Mouse (Mus musculus) kidney, embryonic 16.5 days (tissue): ENCODE measurements around the gene Gns. TPM values are rescaled to one million over a fixed set of nuclear protein-coding genes. Genes with fewer than 3 reads are reported as not detected.
A peak's percentile ranks its signal among the peaks of the same experiment; 100 is the strongest.

ENCODE experiments used
- ATAC-seq: fragments of 200-750 bp; cut with Nextera tagmentation; 2 replicates; pipeline ENCODE4 v1.8.0; 2017; ENCODE audit warnings: moderate TSS enrichment; ENCODE audit not compliant: low FRiP score, low TSS enrichment
- H3K27ac ChIP-seq: fragments of 300-500 bp; sonication (generic); 2 replicates; pipeline ENCODE4 v1.5.1; 2014; ENCODE audit warnings: low read length
- H3K27me3 ChIP-seq: fragments of 300-500 bp; sonication (generic); 2 replicates; pipeline ENCODE4 v1.6.1; 2014; ENCODE audit warnings: low read length, control low read depth, mixed read lengths; ENCODE audit not compliant: insufficient read depth
- H3K36me3 ChIP-seq: fragments of 300-500 bp; sonication (generic); 2 replicates; pipeline ENCODE4 v1.6.1; 2014; ENCODE audit warnings: low read length, control low read depth, mixed read lengths; ENCODE audit not compliant: insufficient read depth
- H3K4me1 ChIP-seq: fragments of 300-500 bp; sonication (generic); 2 replicates; pipeline ENCODE4 v1.6.1; 2014; ENCODE audit warnings: low read length, control low read depth, mixed read lengths; ENCODE audit not compliant: insufficient read depth
- H3K4me2 ChIP-seq: fragments of 300-500 bp; sonication (generic); replicated peaks from 2 replicates; pipeline ENCODE4 v1.6.1; 2014; ENCODE audit warnings: low read depth, low read length
- H3K4me3 ChIP-seq: fragments of 300-500 bp; sonication (generic); 2 replicates; pipeline ENCODE4 v1.5.1; 2014; ENCODE audit warnings: mild to moderate bottlenecking, low read length
- H3K9ac ChIP-seq: fragments of 300-500 bp; sonication (generic); replicated peaks from 2 replicates; pipeline ENCODE4 v1.6.1; 2014; ENCODE audit warnings: low read length
- H3K9me3 ChIP-seq: fragments of 300-500 bp; sonication (generic); 2 replicates; pipeline ENCODE4 v1.6.1; 2016; ENCODE audit warnings: low read length, control low read depth
- WGBS: fragments of 180-500 bp; shearing (Covaris S2); extraction: QIAGEN DNeasy Blood & Tissue Kit; methylation state at CpG from one replicate; pipeline ENCODE4 v1.1.7; 2014; 5-methylcytosine and 5-hydroxymethylcytosine counted together
- polyA plus RNA-seq: library from polyadenylated mRNA; unstranded; fragments of >200 nt; fragmentation: Nextera tagmentation; extraction: Ambion mirVana; gene quantifications from 2 replicates; pipeline ENCODE4 v1.2.1, GENCODE M21; 2015

Gns gene
- 52.4 and 58.5 TPM in 2 replicates for polyA plus RNA-seq

GRCm38 (mm10) chr10:121364801-121365564 is at the start of gene Gns:
Gene Gns, plus strand, starts transcription at chr10:121365090.
- ATAC-seq, result peak; percentile 99
- H3K9ac ChIP-seq, result peak within 1 kb of the TSS; percentile 84
- H3K27me3 ChIP-seq, result no peaks in the 10 kb centered on the region
- WGBS, result under 1% methylated on average over 68 of the region's 72 CpGs
- no peaks in the 10 kb centered on the region for H3K9me3 ChIP-seq
- no peaks in the 10 kb centered on the region for H3K36me3 ChIP-seq
- H3K4me1 ChIP-seq, result peaks cover 12% of the 10 kb centered on the region
- peak within 1 kb of the TSS; percentile 88 for H3K4me2 ChIP-seq
- peak within 1 kb of the TSS; percentile 66 for H3K27ac ChIP-seq
- H3K4me3 ChIP-seq, result peak within 1 kb of the TSS; percentile 87

- no peaks in the 10 kb centered on the region for H3K9me3 ChIP-seq
- H3K4me3 ChIP-seq, result peak overlapping the region; percentile 21; the same call in 1 of the 2 replicates
- H3K4me1 ChIP-seq, result peaks cover 11% of the 10 kb centered on the region; the same call in 1 of the 2 replicates
- ATAC-seq, result no peak
- H3K27me3 ChIP-seq, result peaks cover 30% of the 10 kb centered on the region
- H3K4me2 ChIP-seq, result peak overlapping the region; percentile 35
- H3K27ac ChIP-seq, result no peak overlapping the region
- WGBS, result 30% methylated on average over 27 of the region's 27 CpGs
- H3K9ac ChIP-seq, result peak overlapping the region; percentile 24; the same call in 1 of the 2 replicates
- H3K36me3 ChIP-seq, result no peaks in the 10 kb centered on the region
Observed at GRCm38 (mm10) chr10:121315321-121316283, 49.3 kb upstream of the Gns start.

GRCm38 (mm10) chr10:121316361-121316760 is 48.5 kb upstream of the Gns start:
- H3K4me2 ChIP-seq, result no peak overlapping the region
- no peak overlapping the region for H3K27ac ChIP-seq
- H3K9me3 ChIP-seq, result no peaks in the 10 kb centered on the region
- ATAC-seq, result no peak
- WGBS, result 78% methylated on average over 10 of the region's 10 CpGs
- H3K36me3 ChIP-seq, result no peaks in the 10 kb centered on the region
- H3K4me3 ChIP-seq, result no peak overlapping the region
- peaks cover 27% of the 10 kb centered on the region for H3K27me3 ChIP-seq
- peaks cover 8% of the 10 kb centered on the region; the same call in 1 of the 2 replicates for H3K4me1 ChIP-seq
- H3K9ac ChIP-seq, result no peak overlapping the region

GRCm38 (mm10) chr10:121318397-121318950 is 46.4 kb upstream of the Gns start:
- Histone ChIP-seq H3K27ac (no peak overlapping the region), H3K36me3 (no peaks in the 10 kb centered on the region), H3K4me2 (no peak overlapping the region), H3K4me3 (no peak overlapping the region), H3K4me1 (peaks cover 8% of the 10 kb centered on the region; the same call in 1 of the 2 replicates), H3K9ac (no peak overlapping the region), H3K27me3 (peaks cover 7% of the 10 kb centered on the region), H3K9me3 (no peaks in the 10 kb centered on the region)
- 71% methylated on average over 7 of the region's 7 CpGs for WGBS
- no peak for ATAC-seq

GRCm38 (mm10) chr10:121323493-121323892 is 41.4 kb upstream of the Gns start:
- WGBS, result 85% methylated on average over 7 of the region's 7 CpGs
- Histone ChIP-seq H3K4me3 (no peak overlapping the region), H3K4me1 (no peaks in the 10 kb centered on the region), H3K27ac (no peak overlapping the region), H3K9me3 (peaks cover 5% of the 10 kb centered on the region; the same call in 1 of the 2 replicates), H3K4me2 (no peak overlapping the region), H3K27me3 (no peaks in the 10 kb centered on the region), H3K36me3 (no peaks in the 10 kb centered on the region), H3K9ac (no peak overlapping the region)
- no peak for ATAC-seq

GRCm38 (mm10) chr10:121326167-121326566 is 38.7 kb upstream of the Gns start:
- Histone ChIP-seq H3K36me3 (no peaks in the 10 kb centered on the region), H3K27me3 (no peaks in the 10 kb centered on the region), H3K4me3 (no peak overlapping the region), H3K9me3 (peaks cover 5% of the 10 kb centered on the region; the same call in 1 of the 2 replicates), H3K4me2 (no peak overlapping the region), H3K27ac (no peak overlapping the region), H3K9ac (no peak overlapping the region), H3K4me1 (no peaks in the 10 kb centered on the region)
- no peak for ATAC-seq

- Histone ChIP-seq H3K4me3 (no peak overlapping the region), H3K36me3 (no peaks in the 10 kb centered on the region), H3K4me2 (no peak overlapping the region), H3K27me3 (no peaks in the 10 kb centered on the region), H3K9ac (no peak overlapping the region), H3K9me3 (peaks cover 7% of the 10 kb centered on the region; the same call in 1 of the 2 replicates), H3K4me1 (no peaks in the 10 kb centered on the region), H3K27ac (no peak overlapping the region)
- WGBS, result 73% methylated on average over 4 of the region's 4 CpGs
- ATAC-seq, result no peak
Observed at GRCm38 (mm10) chr10:121329586-121329985, 35.3 kb upstream of the Gns start.

- Histone ChIP-seq H3K4me3 (no peak overlapping the region), H3K4me1 (no peaks in the 10 kb centered on the region), H3K9ac (no peak overlapping the region), H3K9me3 (peaks cover 7% of the 10 kb centered on the region; the same call in 1 of the 2 replicates), H3K4me2 (no peak overlapping the region), H3K27me3 (no peaks in the 10 kb centered on the region), H3K27ac (no peak overlapping the region), H3K36me3 (no peaks in the 10 kb centered on the region)
- 10% methylated on average over 7 of the region's 7 CpGs for WGBS
- ATAC-seq, result no peak
Observed at GRCm38 (mm10) chr10:121330940-121331339, 34.0 kb upstream of the Gns start.

- WGBS, result 86% methylated on average over 3 of the region's 3 CpGs
- H3K36me3 ChIP-seq, result no peaks in the 10 kb centered on the region
- no peak overlapping the region for H3K27ac ChIP-seq
- H3K4me3 ChIP-seq, result no peak overlapping the region
- H3K4me1 ChIP-seq, result no peaks in the 10 kb centered on the region
- no peak overlapping the region for H3K9ac ChIP-seq
- no peaks in the 10 kb centered on the region for H3K27me3 ChIP-seq
- no peak for ATAC-seq
- no peak overlapping the region for H3K4me2 ChIP-seq
- peaks cover 8% of the 10 kb centered on the region; the same call in 1 of the 2 replicates for H3K9me3 ChIP-seq
Observed at GRCm38 (mm10) chr10:121334576-121334975, 30.3 kb upstream of the Gns start.
